Mouse (Mus musculus) liver, adult 2 months (tissue): ENCODE measurements at regions not wholly inside any gene's neighbourhood (a gene's known extent, or its start where the extent isn't known, plus 50 kb on each side); places are given as distances from the start of the nearest gene placed in this dataset.

Experiments used
- DNase-seq: peaks from one replicate; pipeline ENCODE4 v3.0.0-alpha.2; 2011; ENCODE audit warnings: low read depth, low spot score; ENCODE audit errors: extremely low read depth
- H3K27ac ChIP-seq: fragments of 200-500 bp; replicated peaks from 2 replicates; pipeline ENCODE4 v1.5.1; 2012; ENCODE audit warnings: low read depth, mild to moderate bottlenecking, control low read depth, inconsistent platforms, low read length; ENCODE audit not compliant: insufficient read depth
- H3K27me3 ChIP-seq: fragments of 200-500 bp; 2 replicates; pipeline ENCODE4 v1.6.1; 2012; ENCODE audit warnings: mild to moderate bottlenecking, moderate library complexity, low read length, inconsistent platforms; ENCODE audit not compliant: control insufficient read depth, insufficient read depth
- H3K36me3 ChIP-seq: fragments of 200-500 bp; 2 replicates; pipeline ENCODE4 v1.6.1; 2012; ENCODE audit warnings: low read length, inconsistent platforms; ENCODE audit not compliant: control insufficient read depth, insufficient read depth
- H3K4me1 ChIP-seq: fragments of 200-500 bp; 2 replicates; pipeline ENCODE4 v1.6.1; 2011; ENCODE audit warnings: low read length; ENCODE audit not compliant: control insufficient read depth, insufficient read depth
- H3K4me3 ChIP-seq: fragments of 200-500 bp; 2 replicates; pipeline ENCODE4 v1.5.1; 2011; ENCODE audit warnings: low read depth, mild to moderate bottlenecking, control low read depth, low read length, moderate library complexity; ENCODE audit not compliant: insufficient read depth
- H3K79me2 ChIP-seq: fragments of 200-500 bp; 2 replicates; pipeline ENCODE4 v1.6.1; 2012; ENCODE audit warnings: inconsistent platforms, mild to moderate bottlenecking, low read length, moderate library complexity; ENCODE audit not compliant: control insufficient read depth, insufficient read depth
- H3K9ac ChIP-seq: fragments of 200-500 bp; 2 replicates; pipeline ENCODE4 v1.6.1; 2012; ENCODE audit warnings: low read depth, mild to moderate bottlenecking, control low read depth, inconsistent platforms, low read length
- CTCF ChIP-seq: fragments of 200-500 bp; IDR thresholded peaks from 2 replicates; pipeline ENCODE4 v1.5.1; 2011; ENCODE audit warnings: low read depth, low read length, control low read depth
- POLR2A ChIP-seq: fragments of 200-500 bp; IDR thresholded peaks from 2 replicates; pipeline ENCODE4 v1.6.1; 2011; ENCODE audit warnings: low read length, control low read depth; ENCODE audit not compliant: insufficient read depth; ENCODE audit errors: extremely low read depth
- WGBS: fragments of 180-500 bp; shearing (Covaris S2); methylation state at CpG from one replicate; pipeline ENCODE4 v1.1.7; 2018; 5-methylcytosine and 5-hydroxymethylcytosine counted together

GRCm38 (mm10) chr11:86859236-86859817 lies 51.8 kb upstream of the Dhx40 start:
- no peaks in the 10 kb centered on the region for H3K79me2 ChIP-seq
- no peak overlapping the region for H3K9ac ChIP-seq
- TF ChIP-seq CTCF, result no peak
- TF ChIP-seq POLR2A, result no peak
- no peaks in the 10 kb centered on the region for H3K27me3 ChIP-seq
- no peaks in the 10 kb centered on the region for H3K36me3 ChIP-seq
- H3K4me3 ChIP-seq, result no peak overlapping the region
- H3K4me1 ChIP-seq, result peaks cover 4% of the 10 kb centered on the region; the same call in 1 of the 2 replicates
- DNase-seq, result peak; percentile 26
- 75% methylated on average over 9 of the region's 9 CpGs for WGBS
- no peak overlapping the region; the same call in 1 of the 2 replicates for H3K27ac ChIP-seq

DNA sequence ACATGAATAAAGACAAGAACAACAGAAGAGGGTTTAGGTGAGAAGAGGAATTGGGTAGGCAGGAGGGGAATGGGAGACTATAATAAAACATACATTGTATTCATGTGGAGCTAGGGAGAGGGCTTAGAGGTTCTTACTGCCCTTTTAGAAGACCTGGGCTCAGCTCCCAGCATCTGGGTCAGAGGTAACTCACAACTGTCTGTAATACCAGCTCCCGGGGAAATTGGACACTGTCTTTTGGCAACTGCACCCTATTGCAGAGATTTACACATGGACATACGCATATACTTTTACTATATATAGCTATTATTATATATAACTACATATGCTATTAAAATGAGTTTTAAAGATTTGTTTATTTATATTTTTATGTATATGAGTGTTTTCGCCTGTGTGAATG lies 50.7 kb upstream of the Dhx40 start:
- Histone ChIP-seq H3K9ac (no peak overlapping the region), H3K27ac (no peak overlapping the region), H3K4me1 (peaks cover 4% of the 10 kb centered on the region; the same call in 1 of the 2 replicates), H3K36me3 (no peaks in the 10 kb centered on the region), H3K4me3 (no peak overlapping the region), H3K27me3 (no peaks in the 10 kb centered on the region), H3K79me2 (no peaks in the 10 kb centered on the region)
- TF ChIP-seq CTCF, result no peak
- no peak for TF ChIP-seq POLR2A
- 73% methylated on average over 3 of the region's 3 CpGs for WGBS
- DNase-seq, result peak; percentile 56
